Mouse (Mus musculus) liver, postnatal 0 days (tissue): ENCODE measurements around the gene Kdelr3.

Experiments used
- CTCF ChIP-seq: sonication (generic); IDR thresholded peaks from 2 replicates; pipeline ENCODE4 v1.5.1; 2016; ENCODE audit warnings: antibody characterized with exemption, low read depth
- EP300 ChIP-seq: IDR thresholded peaks from 2 replicates; pipeline ENCODE4 v1.6.1; 2016; ENCODE audit warnings: antibody characterized with exemption, low read depth, mild to moderate bottlenecking

DNA sequence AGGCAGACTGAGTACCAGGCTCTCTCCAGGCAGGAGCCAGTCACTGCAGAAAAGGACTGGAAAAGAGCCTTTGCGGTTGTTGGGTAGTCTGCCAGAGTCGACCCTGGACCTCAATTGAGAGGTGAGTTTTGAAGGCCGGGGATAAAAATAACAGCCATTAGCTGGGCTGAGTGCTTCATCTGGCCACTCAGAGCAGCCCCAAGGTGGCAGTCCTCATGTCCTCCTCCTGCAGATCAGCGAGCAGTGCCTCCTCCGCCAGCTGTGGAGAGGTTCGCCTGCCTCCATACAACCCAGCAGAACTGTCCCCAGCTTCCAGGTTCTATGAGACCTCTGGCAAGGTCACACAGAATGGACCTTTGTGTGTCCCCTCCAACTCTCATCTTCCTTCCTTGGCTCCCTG, 39.0 kb upstream of the Kdelr3 start:
- TF ChIP-seq CTCF (no peak), EP300 (no peak)
